Comparison of ENCODE assay signal across 9 mouse cellular contexts in the genomic region with DNA sequence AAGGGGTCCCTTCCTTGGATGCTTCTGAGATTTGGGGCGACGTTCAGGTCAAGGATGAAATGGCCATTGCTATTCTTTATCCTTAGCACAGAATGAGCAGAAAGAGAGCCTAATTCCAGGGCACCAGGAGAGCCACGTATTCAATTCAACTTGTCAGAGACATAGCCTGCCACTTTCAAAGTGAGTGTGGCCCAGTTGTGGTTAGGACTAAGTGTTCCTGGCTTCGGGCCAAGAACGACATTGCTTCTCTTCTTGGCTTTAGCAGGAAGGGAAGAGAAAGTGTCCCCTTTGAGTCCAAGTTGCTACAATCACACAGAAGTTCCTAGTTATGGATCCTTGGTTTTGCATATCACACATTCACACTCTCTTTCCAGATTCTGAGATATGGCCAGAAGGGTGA.
A peak's percentile ranks its signal among the peaks of the same experiment; 100 is the strongest.
DNase-seq lines count a peak whose midpoint lies in the region; ATAC-seq and TF ChIP-seq lines count a peak whose summit lies in the region.
"Had no signal": no experiment of that assay in that cellular context is flagged by ENCODE, and none has a peak within 500 bp of the region (broad histone marks: within the 10 kb centered on the region; RNA-seq: fewer than 3 reads in every experiment).

No protein-coding gene starts in this region.

- H3K27ac ChIP-seq in hindbrain, postnatal 0 days: no peak overlapping the region
- no peak overlapping the region for H3K27ac ChIP-seq in hindbrain, embryonic 11.5 days (ENCODE audit: low read depth, low read length)
- no peak overlapping the region for H3K27ac ChIP-seq in heart, adult 2 months
- 0 out of 2 replicates have a peak overlapping the region, but pooled peaks have one; percentile 20 for H3K27ac ChIP-seq in lung, embryonic 16.5 days (ENCODE audit: low read length)
- no peak overlapping the region for H3K27ac ChIP-seq in hindbrain, embryonic 14.5 days
- H3K27ac ChIP-seq: liver, embryonic 14.5 days had no signal

- no peaks in the 10 kb centered on the region for H3K4me1 ChIP-seq in hindbrain, postnatal 0 days (ENCODE audit: insufficient read depth, low read length)
- no peaks in the 10 kb centered on the region for H3K4me1 ChIP-seq in hindbrain, embryonic 11.5 days (replicated peaks; ENCODE audit: control insufficient read depth, insufficient read depth, low read length)
- H3K4me1 ChIP-seq in heart, adult 2 months (ENCODE audit: control insufficient read depth, insufficient read depth, low read length): no peaks in the 10 kb centered on the region
- H3K4me1 ChIP-seq in lung, embryonic 16.5 days (replicated peaks; ENCODE audit: control insufficient read depth, insufficient read depth, low read length): peaks cover 8% of the 10 kb centered on the region
- H3K4me1 ChIP-seq in hindbrain, embryonic 14.5 days (replicated peaks; ENCODE audit: control insufficient read depth, insufficient read depth, low read length): no peaks in the 10 kb centered on the region

- H3K4me3 ChIP-seq in hindbrain, postnatal 0 days (ENCODE audit: low read length): no peak overlapping the region
- no peak overlapping the region for H3K4me3 ChIP-seq in hindbrain, embryonic 11.5 days (ENCODE audit: low read depth, low read length)
- H3K4me3 ChIP-seq in heart, adult 2 months: no peak overlapping the region
- no peak overlapping the region for H3K4me3 ChIP-seq in lung, embryonic 16.5 days (ENCODE audit: low read length)
- H3K4me3 ChIP-seq in hindbrain, embryonic 14.5 days (replicated peaks; ENCODE audit: low read length): no peak overlapping the region

- WGBS in hindbrain, postnatal 0 days: 69% methylated on average over 5 of the region's 5 CpGs
- 77% methylated on average over 5 of the region's 5 CpGs for WGBS in hindbrain, embryonic 11.5 days
- 35% methylated on average over 5 of the region's 5 CpGs for WGBS in heart, adult 2 months
- 21% methylated on average over 5 of the region's 5 CpGs for WGBS in lung, embryonic 16.5 days
- 80% methylated on average over 5 of the region's 5 CpGs for WGBS in hindbrain, embryonic 14.5 days

- no peak for TF ChIP-seq CTCF in hindbrain, postnatal 0 days (IDR thresholded peaks at IDR 0.05; ENCODE audit: low read depth)
- TF ChIP-seq CTCF in heart, adult 2 months (IDR thresholded peaks at IDR 0.05): no peak

- H3K79me2 ChIP-seq in heart, adult 2 months (replicated peaks; ENCODE audit: control insufficient read depth, insufficient read depth, low read length): no peaks in the 10 kb centered on the region

- ATAC-seq in hindbrain, postnatal 0 days: no peak
- no peak for ATAC-seq in hindbrain, embryonic 11.5 days (ENCODE audit: low FRiP score)
- ATAC-seq in lung, embryonic 16.5 days (ENCODE audit: low read depth): peak; percentile 71; the same call in 1 of the 2 replicates
- ATAC-seq in hindbrain, embryonic 14.5 days (ENCODE audit: low FRiP score): no peak

- TF ChIP-seq EP300 in heart, adult 2 months (IDR thresholded peaks at IDR 0.05; ENCODE audit: insufficient read depth, low read depth, low read length): 0 out of 2 replicates have a peak, but pooled peaks have one; percentile 60

- no peaks in the 10 kb centered on the region for H3K27me3 ChIP-seq in hindbrain, postnatal 0 days (ENCODE audit: insufficient read depth, low read length)
- H3K27me3 ChIP-seq in hindbrain, embryonic 11.5 days (ENCODE audit: control insufficient read depth, insufficient read depth, low read length): no peaks in the 10 kb centered on the region
- H3K27me3 ChIP-seq in heart, adult 2 months (ENCODE audit: control insufficient read depth, insufficient read depth, low read length): no peaks in the 10 kb centered on the region
- H3K27me3 ChIP-seq in lung, embryonic 16.5 days (ENCODE audit: control insufficient read depth, insufficient read depth, low read depth, low read length): no peaks in the 10 kb centered on the region
- no peaks in the 10 kb centered on the region for H3K27me3 ChIP-seq in hindbrain, embryonic 14.5 days (ENCODE audit: control insufficient read depth, insufficient read depth, low read length)

- no peak for TF ChIP-seq POLR2A in heart, adult 2 months (IDR thresholded peaks at IDR 0.05; ENCODE audit: insufficient read depth, low read depth, low read length)

- DNase-seq in hindbrain, postnatal 0 days (ENCODE audit: low spot score): peak; percentile 26
- no peak for DNase-seq in hindbrain, embryonic 11.5 days (ENCODE audit: low spot score)
- DNase-seq in adrenal gland, adult 18-20 months (ENCODE audit: low spot score in 2 of 2): peak; percentile 4 to 32
- peak; percentile 42 to 62 for DNase-seq in heart, adult 2 months
- DNase-seq in cerebellum, adult 9-10 months: no peak
- DNase-seq in hindbrain, embryonic 14.5 days (ENCODE audit: low spot score): no peak
- no peak for DNase-seq in layer of hippocampus, adult 8-10 months (ENCODE audit: low spot score in 2 of 2)

- intact Hi-C loops in heart, adult 2 months (cut with DNase I): no loop called here

- no peaks in the 10 kb centered on the region for H3K9me3 ChIP-seq in hindbrain, postnatal 0 days (ENCODE audit: low read length)
- no peaks in the 10 kb centered on the region for H3K9me3 ChIP-seq in hindbrain, embryonic 11.5 days (ENCODE audit: control insufficient read depth, low read length)
- no peaks in the 10 kb centered on the region for H3K9me3 ChIP-seq in lung, embryonic 16.5 days (ENCODE audit: control insufficient read depth, low read length)
- no peaks in the 10 kb centered on the region for H3K9me3 ChIP-seq in hindbrain, embryonic 14.5 days (ENCODE audit: control insufficient read depth, low read length)

- H3K9ac ChIP-seq in hindbrain, postnatal 0 days (replicated peaks; ENCODE audit: low read length): no peak overlapping the region
- no peak overlapping the region for H3K9ac ChIP-seq in hindbrain, embryonic 11.5 days (ENCODE audit: low read depth, low read length)
- H3K9ac ChIP-seq in heart, adult 2 months (ENCODE audit: low read depth, low read length): no peak overlapping the region
- no peak overlapping the region for H3K9ac ChIP-seq in lung, embryonic 16.5 days (ENCODE audit: low read length)
- H3K9ac ChIP-seq in hindbrain, embryonic 14.5 days: no peak overlapping the region
- H3K9ac ChIP-seq: liver, embryonic 14.5 days had no signal

- no peak overlapping the region for H3K4me2 ChIP-seq in hindbrain, postnatal 0 days (ENCODE audit: low read depth, low read length)
- H3K4me2 ChIP-seq in hindbrain, embryonic 11.5 days (replicated peaks; ENCODE audit: low read depth, low read length): no peak overlapping the region
- no peak overlapping the region for H3K4me2 ChIP-seq in lung, embryonic 16.5 days (ENCODE audit: low read depth, low read length)
- H3K4me2 ChIP-seq in hindbrain, embryonic 14.5 days (replicated peaks): no peak overlapping the region

- no peaks in the 10 kb centered on the region for H3K36me3 ChIP-seq in hindbrain, postnatal 0 days (ENCODE audit: insufficient read depth, low read length)
- no peaks in the 10 kb centered on the region for H3K36me3 ChIP-seq in hindbrain, embryonic 11.5 days (ENCODE audit: control insufficient read depth, insufficient read depth, low read length)
- peaks cover 3% of the 10 kb centered on the region; the same call in 1 of the 2 replicates for H3K36me3 ChIP-seq in heart, adult 2 months (ENCODE audit: control insufficient read depth, insufficient read depth, low read length)
- no peaks in the 10 kb centered on the region for H3K36me3 ChIP-seq in lung, embryonic 16.5 days (ENCODE audit: control insufficient read depth, insufficient read depth, low read length)
- H3K36me3 ChIP-seq in hindbrain, embryonic 14.5 days (replicated peaks; ENCODE audit: control insufficient read depth, insufficient read depth): no peaks in the 10 kb centered on the region

Comparison
In these comparisons a context has a peak if more than half of its experiments do, and no peak if none do; other contexts are left out.
1. DNase-seq: peak in hindbrain, postnatal 0 days (single experiment), adrenal gland, adult 18-20 months (2 of 2) and heart, adult 2 months (2 of 2); none in hindbrain, embryonic 11.5 days (single experiment), cerebellum, adult 9-10 months (single experiment), hindbrain, embryonic 14.5 days (single experiment) and layer of hippocampus, adult 8-10 months (0 of 2).